Comparison of ENCODE assay signal across 8 mouse cellular contexts in genomic region chr3:89437269-89437668, GRCm38 (mm10). TPM values are rescaled to one million over a fixed set of nuclear protein-coding genes. Genes with fewer than 3 reads are reported as not detected.
DNase-seq lines count a peak whose midpoint lies in the region; ATAC-seq and TF ChIP-seq lines count a peak whose summit lies in the region.

No protein-coding gene starts in this region.

- TF ChIP-seq EP300 in liver, embryonic 14.5 days (IDR thresholded peaks at IDR 0.05; ENCODE audit: low read depth), result no peak

- peak overlapping the region; percentile 79 for H3K4me2 ChIP-seq in liver, embryonic 14.5 days (ENCODE audit: low read depth)

- H3K27ac ChIP-seq in brown adipose tissue, adult 24 weeks (replicated peaks; ENCODE audit: low read depth, low read length), result peak overlapping the region; percentile 76
- H3K27ac ChIP-seq in hindbrain, embryonic 10.5 days, result peak overlapping the region; percentile 85
- no peak overlapping the region for H3K27ac ChIP-seq in liver, embryonic 14.5 days

- H3K36me3 ChIP-seq in hindbrain, embryonic 10.5 days, result peaks cover 45% of the 10 kb centered on the region
- H3K36me3 ChIP-seq in liver, embryonic 14.5 days (replicated peaks; ENCODE audit: control insufficient read depth, insufficient read depth, low read depth), result peaks cover 10% of the 10 kb centered on the region

- peak; percentile 26 for DNase-seq in right cerebral cortex, postnatal 25 days
- DNase-seq in right cerebral cortex, adult 18-20 months, result no peak
- DNase-seq in hindbrain, embryonic 10.5 days (ENCODE audit: low spot score), result peak; percentile 40
- DNase-seq in liver, embryonic 14.5 days (ENCODE audit: low read depth in 3 of 3, low spot score in 3 of 3), result no peak
- peak; percentile 78 to 81 for DNase-seq in natural killer cell, adult 2 months (ENCODE audit: low spot score in 2 of 2)
- no peak for DNase-seq in cerebellum, adult 18-20 months
- no peak for DNase-seq in gastrocnemius, postnatal 25 days

- H3K9ac ChIP-seq in liver, embryonic 14.5 days (replicated peaks), result peak overlapping the region; percentile 63

- H3K9me3 ChIP-seq in hindbrain, embryonic 10.5 days, result no peaks in the 10 kb centered on the region
- no peaks in the 10 kb centered on the region for H3K9me3 ChIP-seq in liver, embryonic 14.5 days (ENCODE audit: control insufficient read depth, low read length)

- H3K4me1 ChIP-seq in brown adipose tissue, adult 24 weeks (ENCODE audit: control insufficient read depth, insufficient read depth, insufficient read length, low read length), result peaks cover 8% of the 10 kb centered on the region; the same call in 1 of the 2 replicates
- H3K4me1 ChIP-seq in hindbrain, embryonic 10.5 days (replicated peaks), result peaks cover 35% of the 10 kb centered on the region
- peaks cover 4 to 17% of the 10 kb centered on the region in 2 experiments for H3K4me1 ChIP-seq in liver, embryonic 14.5 days (replicated peaks; ENCODE audit: control insufficient read depth in 2 of 2, insufficient read depth in 2 of 2, low read length in 1 of 2)

- 29% methylated on average over 5 of the region's 5 CpGs for WGBS in hindbrain, embryonic 10.5 days
- WGBS in liver, embryonic 14.5 days (ENCODE audit: insufficient replicate concordance), result 19% methylated on average over 5 of the region's 5 CpGs

- no peak for ATAC-seq in liver, embryonic 14.5 days (ENCODE audit: insufficient read depth)

- H3K27me3 ChIP-seq in hindbrain, embryonic 10.5 days (ENCODE audit: insufficient read depth, poor library complexity, severe bottlenecking), result no peaks in the 10 kb centered on the region
- H3K27me3 ChIP-seq in liver, embryonic 14.5 days (ENCODE audit: control insufficient read depth, insufficient read depth, low read length), result no peaks in the 10 kb centered on the region

- TF ChIP-seq CTCF in liver, embryonic 14.5 days (IDR thresholded peaks at IDR 0.05; ENCODE audit: low read depth), result no peak

- H3K4me3 ChIP-seq in brown adipose tissue, adult 24 weeks (ENCODE audit: insufficient read depth, low read depth, low read length), result peak overlapping the region; percentile 75
- peak overlapping the region; percentile 60 for H3K4me3 ChIP-seq in hindbrain, embryonic 10.5 days
- H3K4me3 ChIP-seq in liver, embryonic 14.5 days (ENCODE audit: insufficient read depth in 1 of 2, low read depth in 2 of 2, low read length in 2 of 2), result peak overlapping the region; percentile 34 to 59; a peak in 3 of 4 replicates

RNA-seq across cellular contexts. Expression of gene Pbxip1, which starts 0.8 kb away (rescaled TPM):
- 18.9 and 25.8 TPM in 2 replicates for polyA plus RNA-seq in brown adipose tissue, adult 24 weeks (2012; ENCODE audit: insufficient read depth, insufficient read length, missing spikeins)
- polyA plus RNA-seq in hindbrain, embryonic 10.5 days (2016; fragmentation: Nextera tagmentation; extraction: Ambion mirVana), result 21.1 and 21.6 TPM in 2 replicates
- 2.2 and 3.1 TPM in 2 replicates for polyA plus RNA-seq in liver, embryonic 14.5 days (2012; rRNA removed)
- polyA plus RNA-seq in liver, embryonic 14.5 days (2014; fragmentation: Nextera tagmentation; extraction: Ambion mirVana), result 2.8 and 3.3 TPM in 2 replicates
- 100 to 1,000 TPM; 179 to 196 TPM for total RNA-seq in gastrocnemius, postnatal 25 days (2021)

RNA-seq across cellular contexts. Expression of gene Pygo2, which starts 7.3 kb away (rescaled TPM):
- polyA plus RNA-seq in brown adipose tissue, adult 24 weeks (2012; ENCODE audit: insufficient read depth, insufficient read length, missing spikeins), result 4.6 and 13.0 TPM in 2 replicates
- 46.0 and 50.4 TPM in 2 replicates for polyA plus RNA-seq in hindbrain, embryonic 10.5 days (2016; fragmentation: Nextera tagmentation; extraction: Ambion mirVana)
- polyA plus RNA-seq in liver, embryonic 14.5 days (2012; rRNA removed), result 12.9 and 15.2 TPM in 2 replicates
- 8.4 and 10.7 TPM in 2 replicates for polyA plus RNA-seq in liver, embryonic 14.5 days (2014; fragmentation: Nextera tagmentation; extraction: Ambion mirVana)
- total RNA-seq in gastrocnemius, postnatal 25 days (2021), result 10 to 100 TPM in 1 of 2 experiments, 1 to 10 TPM in 1; 9.2 to 11.1 TPM

RNA-seq across cellular contexts. Expression of gene Pmvk, which starts 17.1 kb away (rescaled TPM):
- 191 and 194 TPM in 2 replicates for polyA plus RNA-seq in brown adipose tissue, adult 24 weeks (2012; ENCODE audit: insufficient read depth, insufficient read length, missing spikeins)
- 71.4 and 87.8 TPM in 2 replicates for polyA plus RNA-seq in hindbrain, embryonic 10.5 days (2016; fragmentation: Nextera tagmentation; extraction: Ambion mirVana)
- 23.4 and 32.2 TPM in 2 replicates for polyA plus RNA-seq in liver, embryonic 14.5 days (2012; rRNA removed)
- 32.1 and 36.5 TPM in 2 replicates for polyA plus RNA-seq in liver, embryonic 14.5 days (2014; fragmentation: Nextera tagmentation; extraction: Ambion mirVana)
- 1 to 10 TPM; 5.3 to 7.4 TPM for total RNA-seq in gastrocnemius, postnatal 25 days (2021)

RNA-seq across cellular contexts. Expression of gene Shc1, which starts 19.0 kb away (rescaled TPM):
- 36.0 and 37.2 TPM in 2 replicates for polyA plus RNA-seq in brown adipose tissue, adult 24 weeks (2012; ENCODE audit: insufficient read depth, insufficient read length, missing spikeins)
- polyA plus RNA-seq in hindbrain, embryonic 10.5 days (2016; fragmentation: Nextera tagmentation; extraction: Ambion mirVana), result 58.3 and 68.1 TPM in 2 replicates
- polyA plus RNA-seq in liver, embryonic 14.5 days (2012; rRNA removed), result 36.9 and 38.8 TPM in 2 replicates
- 27.5 and 30.6 TPM in 2 replicates for polyA plus RNA-seq in liver, embryonic 14.5 days (2014; fragmentation: Nextera tagmentation; extraction: Ambion mirVana)
- 10 to 100 TPM; 21.1 to 23.8 TPM for total RNA-seq in gastrocnemius, postnatal 25 days (2021)

RNA-seq across cellular contexts. Expression of gene Cks1b, which starts 19.1 kb away (rescaled TPM):
- 5.9 and 10.9 TPM in 2 replicates for polyA plus RNA-seq in brown adipose tissue, adult 24 weeks (2012; ENCODE audit: insufficient read depth, insufficient read length, missing spikeins)
- polyA plus RNA-seq in hindbrain, embryonic 10.5 days (2016; fragmentation: Nextera tagmentation; extraction: Ambion mirVana), result 535 and 648 TPM in 2 replicates
- polyA plus RNA-seq in liver, embryonic 14.5 days (2012; rRNA removed), result 133 and 172 TPM in 2 replicates
- 288 and 295 TPM in 2 replicates for polyA plus RNA-seq in liver, embryonic 14.5 days (2014; fragmentation: Nextera tagmentation; extraction: Ambion mirVana)
- 1 to 10 TPM; 3.1 to 3.4 TPM for total RNA-seq in gastrocnemius, postnatal 25 days (2021)

Comparison
In these comparisons a context has a peak if more than half of its experiments do, and no peak if none do; other contexts are left out.
1. DNase-seq: peak in right cerebral cortex, postnatal 25 days (single experiment), hindbrain, embryonic 10.5 days (single experiment) and natural killer cell, adult 2 months (2 of 2); none in right cerebral cortex, adult 18-20 months (single experiment), liver, embryonic 14.5 days (0 of 3), cerebellum, adult 18-20 months (0 of 2) and gastrocnemius, postnatal 25 days (single experiment).
2. Peak in every context shown above with its lines, with median percentiles within 50 percentile points of each other: H3K4me3 ChIP-seq.